Mouse (Mus musculus): Measurements from ENCODE around the gene Man2a1. TPM values are rescaled to one million over a fixed set of nuclear protein-coding genes. Genes with fewer than 3 reads are reported as not detected.

Man2a1 gene
- polyA plus RNA-seq, 1 experiment from 2014 or later: 16.1 TPM

DNA sequence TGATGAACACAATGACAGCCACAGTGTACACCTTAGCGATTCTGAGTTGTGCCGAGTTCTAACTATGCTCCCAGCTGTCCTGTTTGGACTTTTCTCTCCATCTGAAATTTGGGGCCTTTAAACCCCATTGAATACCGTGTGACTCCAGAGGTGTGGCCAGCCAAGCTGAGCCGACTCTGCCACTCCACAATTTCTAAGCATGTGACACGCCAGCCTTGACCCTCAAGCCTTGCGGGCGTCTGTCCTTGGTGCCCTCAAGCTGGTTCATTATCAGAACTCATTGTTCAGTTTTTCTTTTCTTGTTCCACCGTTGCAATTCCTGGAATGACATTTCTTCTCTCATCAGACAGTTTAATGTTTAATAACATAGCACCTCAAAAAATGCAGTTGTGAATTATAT is 98.0 kb downstream of the Man2a1 start:
- H3K4me3 ChIP-seq (ENCODE audit: low read depth, low read length): no peak overlapping the region
- 87% methylated on average over 8 of the region's 8 CpGs for WGBS
- H3K27me3 ChIP-seq (ENCODE audit: control insufficient read depth, insufficient read depth, low read length): no peaks in the 10 kb centered on the region
- H3K4me2 ChIP-seq (replicated peaks; ENCODE audit: low read depth, low read length): no peak overlapping the region
- H3K36me3 ChIP-seq (ENCODE audit: control insufficient read depth, insufficient read depth, low read length): no peaks in the 10 kb centered on the region
- no peaks in the 10 kb centered on the region for H3K9me3 ChIP-seq (ENCODE audit: control insufficient read depth, low read depth, low read length)
- no peak overlapping the region for H3K27ac ChIP-seq (ENCODE audit: low read length)
- no peak overlapping the region for H3K9ac ChIP-seq (replicated peaks; ENCODE audit: low read depth, low read length)
- no peak for ATAC-seq (ENCODE audit: insufficient number of reproducible peaks, insufficient read depth, low FRiP score, low read depth)
- no peaks in the 10 kb centered on the region for H3K4me1 ChIP-seq (ENCODE audit: control insufficient read depth, insufficient read depth, low read length)

DNA sequence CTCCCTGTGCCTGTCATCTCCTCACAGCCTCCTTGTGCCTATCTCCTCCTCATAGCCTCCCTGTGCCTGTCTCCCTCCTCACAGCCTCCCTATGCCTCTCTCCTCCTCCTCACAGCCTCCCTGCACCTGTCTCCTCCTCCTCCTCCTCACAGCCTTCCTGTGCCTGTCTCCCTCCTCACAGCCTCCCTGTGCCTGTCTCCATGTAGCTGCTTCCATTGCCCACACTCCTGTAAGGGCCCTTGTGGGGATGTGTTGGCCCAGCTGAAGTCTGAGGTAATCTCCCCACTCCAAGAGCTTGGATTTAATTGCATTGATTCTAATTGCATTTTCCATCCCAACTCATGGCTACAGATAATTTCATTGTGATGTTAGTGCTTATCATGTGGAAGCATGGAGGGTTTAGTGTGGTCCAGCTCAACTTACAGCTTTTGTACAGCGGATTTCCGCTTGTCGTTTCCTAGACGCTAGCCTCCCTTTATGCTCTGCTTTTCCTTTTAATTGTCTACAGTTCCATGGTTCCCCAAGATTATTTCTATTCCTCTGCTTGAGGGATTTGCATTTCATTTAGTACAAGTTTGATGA is 103.2 kb downstream of the Man2a1 start:
- Histone ChIP-seq H3K27ac (ENCODE audit: low read length) (no peak overlapping the region), H3K36me3 (ENCODE audit: control insufficient read depth, insufficient read depth, low read length) (no peaks in the 10 kb centered on the region), H3K4me2 (replicated peaks; ENCODE audit: low read depth, low read length) (no peak overlapping the region), H3K27me3 (ENCODE audit: control insufficient read depth, insufficient read depth, low read length) (no peaks in the 10 kb centered on the region), H3K9me3 (ENCODE audit: control insufficient read depth, low read depth, low read length) (no peaks in the 10 kb centered on the region), H3K4me3 (ENCODE audit: low read depth, low read length) (no peak overlapping the region), H3K4me1 (ENCODE audit: control insufficient read depth, insufficient read depth, low read length) (no peaks in the 10 kb centered on the region), H3K9ac (replicated peaks; ENCODE audit: low read depth, low read length) (no peak overlapping the region)
- ATAC-seq (ENCODE audit: insufficient number of reproducible peaks, insufficient read depth, low FRiP score, low read depth): no peak
- WGBS: 87% methylated on average over 4 of the region's 4 CpGs

DNA sequence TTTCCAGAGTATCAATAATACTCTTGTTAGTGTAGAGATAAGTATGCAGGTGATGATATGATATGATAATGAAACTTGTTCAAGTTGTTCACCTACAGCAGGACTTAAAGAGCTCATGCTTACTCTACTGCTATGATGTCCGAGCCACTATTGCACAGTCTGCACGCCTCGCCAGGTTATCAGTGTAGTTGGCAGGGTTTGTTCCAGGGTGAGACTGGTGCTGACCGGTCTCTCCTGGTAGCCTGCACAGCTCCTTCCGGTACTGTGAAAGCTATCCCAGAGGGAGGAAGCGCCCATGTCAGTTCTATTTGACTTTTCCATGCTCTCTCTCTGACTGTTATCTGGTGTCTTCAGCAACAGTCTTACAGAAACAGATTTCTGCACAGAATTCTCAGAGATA is 107.0 kb downstream of the Man2a1 start:
- H3K36me3 ChIP-seq (ENCODE audit: control insufficient read depth, insufficient read depth, low read length): no peaks in the 10 kb centered on the region
- no peak for ATAC-seq (ENCODE audit: insufficient number of reproducible peaks, insufficient read depth, low FRiP score, low read depth)
- no peaks in the 10 kb centered on the region for H3K27me3 ChIP-seq (ENCODE audit: control insufficient read depth, insufficient read depth, low read length)
- H3K4me1 ChIP-seq (ENCODE audit: control insufficient read depth, insufficient read depth, low read length): no peaks in the 10 kb centered on the region
- no peaks in the 10 kb centered on the region for H3K9me3 ChIP-seq (ENCODE audit: control insufficient read depth, low read depth, low read length)
- H3K4me3 ChIP-seq (ENCODE audit: low read depth, low read length): no peak overlapping the region
- H3K4me2 ChIP-seq (replicated peaks; ENCODE audit: low read depth, low read length): no peak overlapping the region
- no peak overlapping the region for H3K27ac ChIP-seq (ENCODE audit: low read length)
- H3K9ac ChIP-seq (replicated peaks; ENCODE audit: low read depth, low read length): no peak overlapping the region
- 91% methylated on average over 6 of the region's 6 CpGs for WGBS

DNA sequence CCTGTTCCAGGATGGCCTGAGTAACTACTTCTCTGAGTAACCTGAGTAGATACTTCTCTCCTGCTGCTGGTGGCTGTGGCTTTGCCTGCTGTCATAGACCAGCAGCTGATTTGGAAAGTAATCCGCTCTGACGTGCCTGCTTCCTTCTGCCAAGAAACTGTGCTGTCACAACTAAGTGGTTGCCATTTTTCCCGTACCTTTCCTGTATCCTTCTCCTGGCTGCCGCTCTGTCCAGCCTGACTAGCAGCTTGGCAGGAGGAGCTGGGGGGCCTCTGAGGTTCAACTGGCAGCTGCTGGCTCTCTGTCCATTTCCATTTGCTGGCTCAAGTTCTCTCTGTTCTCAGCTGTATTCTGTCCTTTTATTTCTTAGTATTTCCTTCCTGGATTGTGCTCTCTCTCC is 115.8 kb downstream of the Man2a1 start:
- Histone ChIP-seq H3K36me3 (ENCODE audit: control insufficient read depth, insufficient read depth, low read length) (peaks cover 10% of the 10 kb centered on the region; the same call in 1 of the 2 replicates), H3K4me3 (ENCODE audit: low read depth, low read length) (no peak overlapping the region), H3K27ac (ENCODE audit: low read length) (no peak overlapping the region), H3K9ac (replicated peaks; ENCODE audit: low read depth, low read length) (no peak overlapping the region), H3K4me2 (replicated peaks; ENCODE audit: low read depth, low read length) (no peak overlapping the region), H3K4me1 (ENCODE audit: control insufficient read depth, insufficient read depth, low read length) (no peaks in the 10 kb centered on the region), H3K9me3 (ENCODE audit: control insufficient read depth, low read depth, low read length) (no peaks in the 10 kb centered on the region), H3K27me3 (ENCODE audit: control insufficient read depth, insufficient read depth, low read length) (no peaks in the 10 kb centered on the region)
- WGBS: 67% methylated on average over 4 of the region's 4 CpGs
- ATAC-seq (ENCODE audit: insufficient number of reproducible peaks, insufficient read depth, low FRiP score, low read depth): no peak

DNA sequence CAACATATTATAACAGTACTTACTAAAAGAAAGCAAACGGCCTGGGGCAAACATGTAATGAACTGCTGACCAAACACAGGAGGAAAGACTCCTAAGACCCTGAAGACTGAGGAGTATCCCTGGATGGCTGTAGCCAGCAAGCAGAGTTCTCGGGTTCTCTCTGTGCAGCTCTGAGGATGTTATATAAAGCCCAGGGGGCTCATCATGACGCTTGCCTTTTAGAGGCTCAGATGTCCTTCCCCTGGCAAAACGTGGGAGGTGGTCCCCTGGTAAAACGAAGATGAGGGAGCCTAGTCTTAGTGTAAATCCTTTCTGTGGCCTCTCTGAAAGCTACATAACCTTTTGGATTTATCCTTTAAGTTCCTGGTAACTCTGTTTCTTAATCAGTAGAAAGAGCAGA is 119.2 kb downstream of the Man2a1 start:
- no peak for ATAC-seq (ENCODE audit: insufficient number of reproducible peaks, insufficient read depth, low FRiP score, low read depth)
- WGBS: 70% methylated on average over 5 of the region's 5 CpGs
- H3K9ac ChIP-seq (replicated peaks; ENCODE audit: low read depth, low read length): no peak overlapping the region
- no peak overlapping the region for H3K27ac ChIP-seq (ENCODE audit: low read length)
- no peak overlapping the region for H3K4me3 ChIP-seq (ENCODE audit: low read depth, low read length)
- no peaks in the 10 kb centered on the region for H3K4me1 ChIP-seq (ENCODE audit: control insufficient read depth, insufficient read depth, low read length)
- H3K4me2 ChIP-seq (replicated peaks; ENCODE audit: low read depth, low read length): no peak overlapping the region
- no peaks in the 10 kb centered on the region for H3K27me3 ChIP-seq (ENCODE audit: control insufficient read depth, insufficient read depth, low read length)
- peaks cover 8% of the 10 kb centered on the region; the same call in 1 of the 2 replicates for H3K36me3 ChIP-seq (ENCODE audit: control insufficient read depth, insufficient read depth, low read length)
- no peaks in the 10 kb centered on the region for H3K9me3 ChIP-seq (ENCODE audit: control insufficient read depth, low read depth, low read length)

DNA sequence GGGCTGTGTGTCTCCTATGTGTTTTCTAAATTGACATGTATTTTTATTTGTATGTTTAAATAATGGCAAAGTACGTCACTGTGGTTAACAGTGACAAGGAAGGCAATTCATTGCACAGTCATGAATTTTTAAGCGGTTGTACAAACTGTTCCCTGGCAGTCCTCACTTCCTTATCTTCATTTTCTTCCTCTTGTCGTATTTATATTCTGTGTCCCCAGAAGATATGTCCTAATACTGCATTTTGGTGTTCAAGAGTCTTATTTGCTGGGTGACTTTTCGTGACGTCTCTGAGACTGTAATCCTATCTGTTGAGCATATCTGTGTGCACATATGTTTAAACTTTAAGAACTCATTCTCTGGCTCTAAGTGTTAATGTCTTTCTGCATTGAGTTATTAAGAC is 120.6 kb downstream of the Man2a1 start:
- Histone ChIP-seq H3K36me3 (ENCODE audit: control insufficient read depth, insufficient read depth, low read length) (0 out of 2 replicates have a peak, but pooled peaks cover 3% of the 10 kb centered on the region), H3K4me2 (replicated peaks; ENCODE audit: low read depth, low read length) (no peak overlapping the region), H3K27ac (ENCODE audit: low read length) (no peak overlapping the region), H3K9ac (replicated peaks; ENCODE audit: low read depth, low read length) (no peak overlapping the region), H3K27me3 (ENCODE audit: control insufficient read depth, insufficient read depth, low read length) (no peaks in the 10 kb centered on the region), H3K4me3 (ENCODE audit: low read depth, low read length) (no peak overlapping the region), H3K9me3 (ENCODE audit: control insufficient read depth, low read depth, low read length) (no peaks in the 10 kb centered on the region), H3K4me1 (ENCODE audit: control insufficient read depth, insufficient read depth, low read length) (no peaks in the 10 kb centered on the region)
- WGBS: 58% methylated on average over 5 of the region's 5 CpGs
- ATAC-seq (ENCODE audit: insufficient number of reproducible peaks, insufficient read depth, low FRiP score, low read depth): no peak

DNA sequence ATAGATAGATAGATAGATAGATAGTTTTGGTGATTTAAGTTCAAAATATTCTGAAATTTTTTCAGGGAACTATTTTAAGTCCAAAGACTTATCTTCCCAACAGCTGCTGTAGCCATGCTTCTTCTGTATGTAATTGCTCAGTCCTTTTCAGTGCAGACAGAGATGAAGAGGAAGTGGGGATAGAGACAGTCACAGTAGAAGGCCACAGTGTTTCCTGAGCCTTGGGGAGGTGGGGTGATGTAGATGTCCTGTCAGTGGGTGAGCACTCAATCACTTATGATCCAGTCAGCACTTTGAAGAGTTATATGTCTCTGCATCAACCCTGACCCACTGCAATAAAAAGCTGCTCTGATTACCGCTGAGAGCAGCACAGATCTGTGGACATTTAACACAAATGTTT is 122.6 kb downstream of the Man2a1 start:
- 64% methylated on average over 1 of the region's 1 CpGs for WGBS
- no peak overlapping the region for H3K4me3 ChIP-seq (ENCODE audit: low read depth, low read length)
- 0 out of 2 replicates have a peak, but pooled peaks cover 3% of the 10 kb centered on the region for H3K36me3 ChIP-seq (ENCODE audit: control insufficient read depth, insufficient read depth, low read length)
- no peak overlapping the region for H3K27ac ChIP-seq (ENCODE audit: low read length)
- no peaks in the 10 kb centered on the region for H3K9me3 ChIP-seq (ENCODE audit: control insufficient read depth, low read depth, low read length)
- no peak for ATAC-seq (ENCODE audit: insufficient number of reproducible peaks, insufficient read depth, low FRiP score, low read depth)
- H3K4me2 ChIP-seq (replicated peaks; ENCODE audit: low read depth, low read length): no peak overlapping the region
- no peak overlapping the region for H3K9ac ChIP-seq (replicated peaks; ENCODE audit: low read depth, low read length)
- no peaks in the 10 kb centered on the region for H3K4me1 ChIP-seq (ENCODE audit: control insufficient read depth, insufficient read depth, low read length)
- H3K27me3 ChIP-seq (ENCODE audit: control insufficient read depth, insufficient read depth, low read length): no peaks in the 10 kb centered on the region

DNA sequence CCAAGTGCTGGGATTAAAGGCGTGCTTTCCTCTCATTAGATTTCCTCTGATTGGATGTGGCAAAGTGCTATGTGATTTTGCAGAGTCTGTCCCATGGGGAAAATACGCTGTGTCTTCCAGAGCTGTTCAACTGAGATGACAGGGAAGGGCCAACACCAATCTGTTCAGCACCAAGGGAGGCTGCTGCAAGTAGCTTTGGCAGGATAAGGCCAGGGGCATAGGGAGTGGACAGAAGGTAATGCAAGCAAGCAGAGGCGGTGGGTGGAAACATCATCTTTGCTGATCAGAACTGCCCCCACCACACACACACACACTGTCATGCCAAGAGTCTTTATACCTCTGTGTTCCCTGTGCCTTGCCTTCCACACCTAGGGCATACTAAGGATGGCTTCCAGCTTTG is 124.7 kb downstream of the Man2a1 start:
- 91% methylated on average over 3 of the region's 3 CpGs for WGBS
- Histone ChIP-seq H3K27me3 (ENCODE audit: control insufficient read depth, insufficient read depth, low read length) (no peaks in the 10 kb centered on the region), H3K27ac (ENCODE audit: low read length) (no peak overlapping the region), H3K9me3 (ENCODE audit: control insufficient read depth, low read depth, low read length) (no peaks in the 10 kb centered on the region), H3K9ac (replicated peaks; ENCODE audit: low read depth, low read length) (no peak overlapping the region), H3K4me1 (ENCODE audit: control insufficient read depth, insufficient read depth, low read length) (no peaks in the 10 kb centered on the region), H3K4me2 (replicated peaks; ENCODE audit: low read depth, low read length) (no peak overlapping the region), H3K4me3 (ENCODE audit: low read depth, low read length) (no peak overlapping the region), H3K36me3 (ENCODE audit: control insufficient read depth, insufficient read depth, low read length) (peaks cover 3% of the 10 kb centered on the region; the same call in 1 of the 2 replicates)
- ATAC-seq (ENCODE audit: insufficient number of reproducible peaks, insufficient read depth, low FRiP score, low read depth): no peak

DNA sequence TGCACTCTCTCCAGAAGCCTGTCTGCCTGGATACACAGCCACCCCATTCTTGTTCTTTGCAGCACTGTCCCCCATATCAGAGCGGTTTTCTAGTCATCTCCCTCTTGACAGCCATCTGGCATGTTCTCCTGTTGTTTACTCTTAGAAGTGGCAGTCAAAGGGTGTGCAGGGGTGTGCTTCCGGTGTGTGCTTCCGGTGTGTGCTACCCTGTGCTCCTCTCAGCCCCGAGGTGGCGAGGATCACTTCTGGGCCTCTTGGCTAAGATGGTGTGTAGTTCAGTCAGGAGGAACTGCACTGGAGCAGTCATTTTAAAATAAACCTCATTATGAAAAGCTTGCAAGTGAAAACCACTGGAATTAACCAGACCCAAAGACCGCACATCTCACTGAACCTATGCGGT is 125.5 kb downstream of the Man2a1 start:
- H3K36me3 ChIP-seq (ENCODE audit: control insufficient read depth, insufficient read depth, low read length): no peaks in the 10 kb centered on the region; the same call in 1 of the 2 replicates
- no peaks in the 10 kb centered on the region for H3K4me1 ChIP-seq (ENCODE audit: control insufficient read depth, insufficient read depth, low read length)
- no peak overlapping the region for H3K4me2 ChIP-seq (replicated peaks; ENCODE audit: low read depth, low read length)
- 79% methylated on average over 7 of the region's 7 CpGs for WGBS
- H3K9ac ChIP-seq (replicated peaks; ENCODE audit: low read depth, low read length): no peak overlapping the region
- no peak overlapping the region for H3K4me3 ChIP-seq (ENCODE audit: low read depth, low read length)
- no peaks in the 10 kb centered on the region for H3K9me3 ChIP-seq (ENCODE audit: control insufficient read depth, low read depth, low read length)
- ATAC-seq (ENCODE audit: insufficient number of reproducible peaks, insufficient read depth, low FRiP score, low read depth): no peak
- no peaks in the 10 kb centered on the region for H3K27me3 ChIP-seq (ENCODE audit: control insufficient read depth, insufficient read depth, low read length)
- H3K27ac ChIP-seq (ENCODE audit: low read length): no peak overlapping the region
